ENCODE assay signal across 8 mouse cellular contexts in the genomic region with DNA sequence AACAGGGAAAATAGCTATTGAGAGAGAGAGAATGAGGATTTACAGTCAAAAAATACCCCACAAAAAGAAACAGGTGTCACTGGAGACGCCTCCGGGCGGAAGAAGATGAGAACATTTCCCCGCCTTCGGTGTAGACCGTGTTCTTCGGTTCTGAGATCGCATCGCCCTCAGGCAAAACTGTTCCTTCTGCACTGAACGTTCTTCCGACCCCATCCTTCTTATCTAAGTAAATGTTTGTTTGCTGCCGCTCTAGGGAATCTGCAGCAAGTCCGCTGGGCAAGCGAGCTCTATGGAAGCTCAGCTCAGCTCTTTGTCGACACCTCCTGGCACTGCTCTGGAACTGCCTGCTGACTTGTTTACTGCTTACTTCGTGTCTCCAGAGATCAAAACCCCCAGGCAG. TPM values are rescaled to one million over a fixed set of nuclear protein-coding genes. Genes with fewer than 3 reads are reported as not detected.
DNase-seq lines count a peak whose midpoint lies in the region; ATAC-seq lines count a peak whose summit lies in the region.

No protein-coding gene starts in this region.

- H3K27ac ChIP-seq in embryonic facial prominence, embryonic 10.5 days (replicated peaks) = no peak overlapping the region
- no peak overlapping the region for H3K27ac ChIP-seq in midbrain, embryonic 11.5 days (ENCODE audit: low read depth, low read length)

- ATAC-seq in midbrain, embryonic 11.5 days (ENCODE audit: low FRiP score) = peak; percentile 84

- H3K4me3 ChIP-seq in embryonic facial prominence, embryonic 10.5 days = peak overlapping the region; percentile 56
- H3K4me3 ChIP-seq in midbrain, embryonic 11.5 days (ENCODE audit: low read depth, low read length) = peak overlapping the region; percentile 31

- peak overlapping the region; percentile 50; the same call in 1 of the 2 replicates for H3K9ac ChIP-seq in midbrain, embryonic 11.5 days (ENCODE audit: low read length)

- no peaks in the 10 kb centered on the region for H3K36me3 ChIP-seq in embryonic facial prominence, embryonic 10.5 days (replicated peaks)
- no peaks in the 10 kb centered on the region for H3K36me3 ChIP-seq in midbrain, embryonic 11.5 days (ENCODE audit: control insufficient read depth, insufficient read depth, low read length)

- H3K9me3 ChIP-seq in embryonic facial prominence, embryonic 10.5 days = no peaks in the 10 kb centered on the region
- no peaks in the 10 kb centered on the region for H3K9me3 ChIP-seq in midbrain, embryonic 11.5 days (ENCODE audit: control insufficient read depth, low read length)

- H3K4me1 ChIP-seq in embryonic facial prominence, embryonic 10.5 days = peaks cover 7% of the 10 kb centered on the region
- no peaks in the 10 kb centered on the region for H3K4me1 ChIP-seq in midbrain, embryonic 11.5 days (ENCODE audit: control insufficient read depth, insufficient read depth, low read length)

- H3K27me3 ChIP-seq in embryonic facial prominence, embryonic 10.5 days (replicated peaks; ENCODE audit: low read depth, poor library complexity, severe bottlenecking) = no peaks in the 10 kb centered on the region
- H3K27me3 ChIP-seq in midbrain, embryonic 11.5 days (ENCODE audit: control insufficient read depth, insufficient read depth, low read length) = no peaks in the 10 kb centered on the region

- intact Hi-C loops in left cerebral cortex, postnatal 4 days (cut with DNase I) = loop anchor here (1.0 to 5.0 kb wide), 3 partner anchors 322 to 982 kb away; no protein-coding TSS in a partner anchor

- peak; percentile 31 to 50 for DNase-seq in urinary bladder, adult 18-20 months (ENCODE audit: low spot score in 2 of 2)
- DNase-seq in urinary bladder, postnatal 10 days (ENCODE audit: low spot score) = no peak
- DNase-seq in embryonic facial prominence, embryonic 10.5 days (ENCODE audit: low spot score) = peak; percentile 81
- DNase-seq in heart, adult 11 months = peak; percentile 96
- peak; percentile 70 for DNase-seq in kidney, adult 11 months
- DNase-seq in left cerebral cortex, postnatal 4 days = peak; percentile 83
- DNase-seq in midbrain, embryonic 11.5 days (ENCODE audit: low spot score, missing footprints) = peak; percentile 98
- peak; percentile 69 for DNase-seq in skeletal muscle tissue, adult 2 months (ENCODE audit: low read depth, low spot score)

- peak overlapping the region; percentile 54 for H3K4me2 ChIP-seq in midbrain, embryonic 11.5 days

- WGBS in embryonic facial prominence, embryonic 10.5 days = 2% methylated on average over 16 of the region's 16 CpGs
- WGBS in midbrain, embryonic 11.5 days = 4% methylated on average over 16 of the region's 16 CpGs

RNA-seq across cellular contexts. Expression of a gene that starts 5.0 kb away (rescaled TPM):
- not detected in 2 replicates for polyA plus RNA-seq in embryonic facial prominence, embryonic 10.5 days (2016; fragmentation: Nextera tagmentation; extraction: Ambion mirVana)
- total RNA-seq in left cerebral cortex, postnatal 4 days (2021) = under 1 TPM; 0.32 to 0.56 TPM
- polyA plus RNA-seq in midbrain, embryonic 11.5 days (2014; fragmentation: Nextera tagmentation; extraction: Ambion mirVana) = 0.04 and 0.05 TPM in 2 replicates

RNA-seq across cellular contexts. Expression of a gene that starts 38.3 kb away (rescaled TPM):
- polyA plus RNA-seq in embryonic facial prominence, embryonic 10.5 days (2016; fragmentation: Nextera tagmentation; extraction: Ambion mirVana) = 50.5 and 51.4 TPM in 2 replicates
- 10 to 100 TPM; 56.2 to 56.5 TPM for total RNA-seq in left cerebral cortex, postnatal 4 days (2021)
- 76.8 and 79.4 TPM in 2 replicates for polyA plus RNA-seq in midbrain, embryonic 11.5 days (2014; fragmentation: Nextera tagmentation; extraction: Ambion mirVana)
